Mouse (Mus musculus) testis, postnatal 10 days (tissue): ENCODE measurements at regions not wholly inside any gene's neighbourhood (a gene's known extent, or its start where the extent isn't known, plus 50 kb on each side); places are given as distances from the start of the nearest gene placed in this dataset.
"Not testable (repeated sequence)": the region's sequence is repeated elsewhere in the genome, so short reads cannot be mapped to it uniquely, and the experiment has no call there.

Source experiments
- DNase-seq: peaks from one replicate; pipeline ENCODE4 v3.0.0; 2021; ENCODE audit warnings: low spot score

GRCm38 (mm10) chr5:132933439-132933980 lies 390.4 kb upstream of the Auts2 start:
- DNase-seq, result no peak

- DNase-seq, result not testable (repeated sequence)
Measured at GRCm38 (mm10) chr5:132929955-132930354, 386.8 kb upstream of the Auts2 start.

- DNase-seq, result no peak
Measured at GRCm38 (mm10) chr5:132923365-132923764, 380.2 kb upstream of the Auts2 start.

- no peak for DNase-seq
Measured at GRCm38 (mm10) chr5:132909056-132909455, 365.9 kb upstream of the Auts2 start.

- DNase-seq, result no peak
Measured at GRCm38 (mm10) chr5:132908220-132908619, 365.1 kb upstream of the Auts2 start.

GRCm38 (mm10) chr5:132892591-132892990 lies 349.4 kb upstream of the Auts2 start:
- DNase-seq, result no peak

- DNase-seq, result no peak
Measured at GRCm38 (mm10) chr5:132884130-132884529, 341.0 kb upstream of the Auts2 start.

- no peak for DNase-seq
Measured at GRCm38 (mm10) chr5:132882291-132882690, 339.1 kb upstream of the Auts2 start.

GRCm38 (mm10) chr5:132881170-132881569 lies 338.0 kb upstream of the Auts2 start:
- DNase-seq, result no peak

- DNase-seq, result no peak
Measured at GRCm38 (mm10) chr5:132876336-132876840, 333.2 kb upstream of the Auts2 start.

- DNase-seq, result no peak
Measured at GRCm38 (mm10) chr5:132858846-132859510, 315.8 kb upstream of the Auts2 start.

- DNase-seq, result no peak
Measured at GRCm38 (mm10) chr5:132855619-132856510, 312.7 kb upstream of the Auts2 start.

- DNase-seq, result no peak
Measured at GRCm38 (mm10) chr5:132850770-132851169, 307.6 kb upstream of the Auts2 start.

- DNase-seq, result no peak
Measured at GRCm38 (mm10) chr5:132848086-132848485, 304.9 kb upstream of the Auts2 start.

GRCm38 (mm10) chr5:132843284-132843683 lies 300.1 kb upstream of the Auts2 start:
- DNase-seq, result no peak

GRCm38 (mm10) chr5:132841794-132842193 lies 298.6 kb upstream of the Auts2 start:
- DNase-seq, result no peak

- no peak for DNase-seq
Measured at GRCm38 (mm10) chr5:132837420-132837819, 294.3 kb upstream of the Auts2 start.

- DNase-seq, result no peak
Measured at GRCm38 (mm10) chr5:132828993-132829392, 285.8 kb upstream of the Auts2 start.

- DNase-seq, result no peak
Measured at GRCm38 (mm10) chr5:132827555-132828333, 284.6 kb upstream of the Auts2 start.

GRCm38 (mm10) chr5:132826009-132826408 lies 282.9 kb upstream of the Auts2 start:
- no peak for DNase-seq

- DNase-seq, result no peak
Measured at GRCm38 (mm10) chr5:132817665-132818064, 274.5 kb upstream of the Auts2 start.

GRCm38 (mm10) chr5:132809181-132809580 lies 266.0 kb upstream of the Auts2 start:
- DNase-seq, result no peak
